Mouse (Mus musculus) neural tube, embryonic 13.5 days (tissue): ENCODE measurements around the gene Mprip. TPM values are rescaled to one million over a fixed set of nuclear protein-coding genes. Genes with fewer than 3 reads are reported as not detected.

Source experiments
- ATAC-seq: fragments of 200-750 bp; cut with Nextera tagmentation; 2 replicates; pipeline ENCODE4 v1.8.0; 2017; ENCODE audit warnings: low read depth, mild to moderate bottlenecking, moderate TSS enrichment, moderate library complexity
- H3K27ac ChIP-seq: fragments of 300-500 bp; sonication (generic); replicated peaks from 2 replicates; pipeline ENCODE4 v1.5.1; 2015; ENCODE audit warnings: moderate library complexity, mild to moderate bottlenecking, inconsistent platforms
- H3K27me3 ChIP-seq: fragments of 300-500 bp; sonication (generic); 2 replicates; pipeline ENCODE4 v1.6.1; 2015; ENCODE audit warnings: mild to moderate bottlenecking, inconsistent platforms
- H3K36me3 ChIP-seq: fragments of 300-500 bp; sonication (generic); 2 replicates; pipeline ENCODE4 v1.6.1; 2015; ENCODE audit warnings: mild to moderate bottlenecking, inconsistent platforms
- H3K4me1 ChIP-seq: fragments of 300-500 bp; sonication (generic); replicated peaks from 2 replicates; pipeline ENCODE4 v1.6.1; 2015; ENCODE audit warnings: inconsistent platforms
- H3K4me2 ChIP-seq: fragments of 300-500 bp; sonication (generic); 2 replicates; pipeline ENCODE4 v1.6.1; 2015; ENCODE audit warnings: inconsistent platforms, mild to moderate bottlenecking, moderate library complexity
- H3K4me3 ChIP-seq: fragments of 300-500 bp; sonication (generic); 2 replicates; pipeline ENCODE4 v1.5.1; 2015; ENCODE audit warnings: mild to moderate bottlenecking, inconsistent platforms
- H3K9ac ChIP-seq: fragments of 300-500 bp; sonication (generic); 2 replicates; pipeline ENCODE4 v1.6.1; 2015; ENCODE audit warnings: moderate library complexity, mild to moderate bottlenecking, inconsistent platforms
- H3K9me3 ChIP-seq: fragments of 300-500 bp; sonication (generic); 2 replicates; pipeline ENCODE4 v1.6.1; 2016; ENCODE audit warnings: inconsistent platforms
- WGBS: fragments of 180-500 bp; shearing (Covaris S2); methylation state at CpG from one replicate; pipeline ENCODE4 v1.1.7; 2015; 5-methylcytosine and 5-hydroxymethylcytosine counted together
- polyA plus RNA-seq: library from polyadenylated mRNA; unstranded; fragments of >200 nt; fragmentation: Nextera tagmentation; extraction: Ambion mirVana; gene quantifications from 2 replicates; pipeline ENCODE4 v1.2.1, GENCODE M21; 2015

The Mprip gene
- polyA plus RNA-seq, 1 experiment from 2014 or later, result 73.5 TPM

- Histone ChIP-seq H3K36me3 (peaks cover 98% of the 10 kb centered on the region), H3K4me2 (no peak overlapping the region), H3K4me3 (no peak overlapping the region), H3K4me1 (no peaks in the 10 kb centered on the region), H3K9ac (no peak overlapping the region), H3K9me3 (no peaks in the 10 kb centered on the region), H3K27me3 (no peaks in the 10 kb centered on the region), H3K27ac (no peak overlapping the region)
- no peak for ATAC-seq
- WGBS, result 95% methylated on average over 10 of the region's 10 CpGs
Observed at GRCm38 (mm10) chr11:59800412-59800811, 139.3 kb downstream of the Mprip start.

DNA sequence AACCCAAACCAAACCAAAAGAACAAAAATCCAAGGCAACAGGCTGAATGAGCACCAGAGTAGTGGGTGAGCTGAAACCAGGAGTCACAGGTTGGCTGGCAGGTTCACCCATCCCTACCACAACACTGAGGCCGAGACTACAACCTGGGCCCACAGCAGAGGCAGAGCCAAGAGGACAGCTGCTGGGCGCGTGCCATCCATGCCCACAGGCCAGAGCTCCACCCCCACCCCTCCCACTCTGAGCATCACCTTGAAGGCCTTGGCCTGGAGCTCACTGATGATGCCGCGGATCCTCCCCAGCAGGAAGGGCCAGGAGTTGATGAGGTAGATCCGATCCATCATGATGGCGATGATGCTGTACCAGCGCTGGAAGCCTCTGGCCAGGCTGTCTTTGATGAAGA, 140.8 kb downstream of the Mprip start:
- 97% methylated on average over 8 of the region's 8 CpGs for WGBS
- Histone ChIP-seq H3K9me3 (no peaks in the 10 kb centered on the region), H3K27me3 (no peaks in the 10 kb centered on the region), H3K9ac (no peak overlapping the region), H3K27ac (no peak overlapping the region), H3K4me2 (no peak overlapping the region), H3K36me3 (peaks cover 98% of the 10 kb centered on the region), H3K4me3 (no peak overlapping the region), H3K4me1 (no peaks in the 10 kb centered on the region)
- no peak for ATAC-seq

- Histone ChIP-seq H3K4me3 (no peak overlapping the region), H3K27me3 (no peaks in the 10 kb centered on the region), H3K4me1 (peaks cover 7% of the 10 kb centered on the region), H3K36me3 (peaks cover 93% of the 10 kb centered on the region), H3K9ac (no peak overlapping the region), H3K4me2 (no peak overlapping the region), H3K9me3 (no peaks in the 10 kb centered on the region), H3K27ac (no peak overlapping the region)
- no peak for ATAC-seq
- WGBS, result 89% methylated on average over 14 of the region's 14 CpGs
Observed at GRCm38 (mm10) chr11:59803516-59803915, 142.4 kb downstream of the Mprip start.

- Histone ChIP-seq H3K36me3 (peaks cover 83% of the 10 kb centered on the region), H3K27me3 (no peaks in the 10 kb centered on the region), H3K27ac (no peak overlapping the region), H3K4me2 (no peak overlapping the region), H3K4me3 (no peak overlapping the region), H3K9ac (no peak overlapping the region), H3K9me3 (no peaks in the 10 kb centered on the region), H3K4me1 (peaks cover 15% of the 10 kb centered on the region)
- 96% methylated on average over 22 of the region's 22 CpGs for WGBS
- no peak for ATAC-seq
Observed at GRCm38 (mm10) chr11:59804409-59805110, 143.5 kb downstream of the Mprip start.

DNA sequence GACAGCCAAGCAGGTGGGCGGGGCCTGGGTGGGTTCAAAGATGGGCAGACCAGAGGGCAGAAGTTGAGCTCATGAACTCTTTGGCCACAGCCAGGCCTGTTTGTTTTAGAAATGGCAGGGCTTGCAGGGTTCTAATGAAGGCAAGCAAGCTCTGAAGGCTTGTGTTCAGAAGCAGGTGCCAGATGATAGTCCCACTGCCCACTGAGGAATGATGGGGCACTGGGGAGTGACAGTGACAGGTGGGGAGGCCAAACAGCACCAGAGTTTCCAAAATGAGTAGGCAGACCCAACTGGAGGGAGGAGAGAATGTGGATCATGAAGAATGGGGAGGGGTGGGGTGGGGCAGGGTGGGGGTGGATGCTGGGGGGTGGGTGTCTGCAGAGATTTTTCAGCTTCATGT, 144.2 kb downstream of the Mprip start:
- Histone ChIP-seq H3K9ac (no peak overlapping the region), H3K27ac (no peak overlapping the region), H3K4me3 (no peak overlapping the region), H3K4me1 (peaks cover 15% of the 10 kb centered on the region), H3K27me3 (no peaks in the 10 kb centered on the region), H3K9me3 (no peaks in the 10 kb centered on the region), H3K4me2 (no peak overlapping the region), H3K36me3 (peaks cover 76% of the 10 kb centered on the region)
- WGBS, result 93% methylated on average over 1 of the region's 1 CpGs
- ATAC-seq, result no peak

DNA sequence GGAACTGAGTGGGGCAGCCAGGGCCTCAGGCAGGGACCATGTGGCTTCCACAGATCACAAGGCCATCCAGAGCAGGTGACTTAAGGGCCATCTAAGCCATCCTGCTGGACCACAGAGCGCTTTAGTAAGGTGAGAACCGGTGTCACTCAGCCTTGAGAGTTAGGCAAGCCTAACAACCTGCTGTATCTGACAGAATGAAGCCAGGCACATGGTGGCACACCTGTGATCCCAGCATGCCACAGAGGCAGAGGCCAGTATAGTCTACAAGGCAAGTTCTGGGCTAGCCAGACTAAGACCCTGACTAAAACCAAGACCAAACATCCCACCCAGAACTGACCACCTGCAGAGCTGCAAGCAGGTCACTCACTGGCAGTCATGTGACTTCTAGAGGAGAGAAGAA, 144.6 kb downstream of the Mprip start:
- no peak for ATAC-seq
- peaks cover 17% of the 10 kb centered on the region for H3K4me1 ChIP-seq
- no peak overlapping the region for H3K9ac ChIP-seq
- H3K27ac ChIP-seq, result no peak overlapping the region
- 92% methylated on average over 2 of the region's 2 CpGs for WGBS
- no peak overlapping the region for H3K4me2 ChIP-seq
- peaks cover 72% of the 10 kb centered on the region for H3K36me3 ChIP-seq
- no peak overlapping the region for H3K4me3 ChIP-seq
- no peaks in the 10 kb centered on the region for H3K9me3 ChIP-seq
- no peaks in the 10 kb centered on the region for H3K27me3 ChIP-seq

DNA sequence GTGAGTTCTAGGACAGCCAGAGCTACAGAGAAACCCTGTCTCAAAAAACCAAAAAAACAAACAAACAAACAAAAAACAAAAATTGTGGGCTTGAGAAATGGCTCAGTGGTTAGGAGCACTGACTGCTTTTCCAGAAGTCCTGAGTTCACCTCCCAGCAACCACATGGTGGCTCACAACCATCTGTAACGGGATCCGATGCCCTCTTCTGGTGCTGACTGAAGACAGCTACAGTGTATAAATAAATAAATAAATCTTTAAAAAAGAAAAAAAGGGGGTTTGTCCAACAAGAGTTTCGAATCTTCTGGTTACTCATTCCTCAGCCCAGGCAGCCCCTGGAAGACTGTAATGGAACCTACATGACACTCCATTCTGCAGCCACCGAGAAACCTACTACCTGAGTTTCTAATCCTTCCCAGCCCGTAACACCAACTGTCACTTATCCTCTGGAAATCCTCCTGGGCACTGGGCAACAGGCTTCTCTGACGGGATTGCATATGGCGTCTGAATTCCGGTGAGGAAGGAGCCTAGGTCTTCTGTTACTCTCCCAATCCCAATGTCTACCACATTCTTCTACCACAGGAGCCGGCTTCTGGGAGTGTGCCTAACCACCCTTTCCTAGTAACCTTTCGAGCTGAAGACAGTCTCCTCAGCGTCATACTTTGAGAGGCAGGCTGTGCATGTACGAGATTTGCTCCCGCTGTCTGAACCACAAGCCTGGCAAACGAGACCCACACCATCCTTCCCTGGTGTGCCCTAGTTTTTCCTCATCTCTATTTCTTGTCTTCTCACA, 147.3 kb downstream of the Mprip start:
- H3K9me3 ChIP-seq, result no peaks in the 10 kb centered on the region
- H3K9ac ChIP-seq, result peak overlapping the region; percentile 88
- H3K36me3 ChIP-seq, result peaks cover 45% of the 10 kb centered on the region
- H3K4me2 ChIP-seq, result peak overlapping the region; percentile 84
- H3K4me1 ChIP-seq, result peaks cover 20% of the 10 kb centered on the region
- peak overlapping the region; percentile 63 for H3K4me3 ChIP-seq
- no peak overlapping the region for H3K27ac ChIP-seq
- WGBS, result 71% methylated on average over 14 of the region's 14 CpGs
- ATAC-seq, result no peak
- no peaks in the 10 kb centered on the region for H3K27me3 ChIP-seq

- Histone ChIP-seq H3K9me3 (no peaks in the 10 kb centered on the region), H3K36me3 (peaks cover 37% of the 10 kb centered on the region), H3K4me3 (peak overlapping the region; percentile 63), H3K4me2 (peak overlapping the region; percentile 84), H3K27me3 (no peaks in the 10 kb centered on the region), H3K4me1 (peaks cover 20% of the 10 kb centered on the region), H3K27ac (peak overlapping the region; percentile 98), H3K9ac (peak overlapping the region; percentile 88)
- WGBS, result under 1% methylated on average over 15 of the region's 15 CpGs
- ATAC-seq, result peak; percentile 6
Observed at GRCm38 (mm10) chr11:59809071-59809669, 148.1 kb downstream of the Mprip start.

DNA sequence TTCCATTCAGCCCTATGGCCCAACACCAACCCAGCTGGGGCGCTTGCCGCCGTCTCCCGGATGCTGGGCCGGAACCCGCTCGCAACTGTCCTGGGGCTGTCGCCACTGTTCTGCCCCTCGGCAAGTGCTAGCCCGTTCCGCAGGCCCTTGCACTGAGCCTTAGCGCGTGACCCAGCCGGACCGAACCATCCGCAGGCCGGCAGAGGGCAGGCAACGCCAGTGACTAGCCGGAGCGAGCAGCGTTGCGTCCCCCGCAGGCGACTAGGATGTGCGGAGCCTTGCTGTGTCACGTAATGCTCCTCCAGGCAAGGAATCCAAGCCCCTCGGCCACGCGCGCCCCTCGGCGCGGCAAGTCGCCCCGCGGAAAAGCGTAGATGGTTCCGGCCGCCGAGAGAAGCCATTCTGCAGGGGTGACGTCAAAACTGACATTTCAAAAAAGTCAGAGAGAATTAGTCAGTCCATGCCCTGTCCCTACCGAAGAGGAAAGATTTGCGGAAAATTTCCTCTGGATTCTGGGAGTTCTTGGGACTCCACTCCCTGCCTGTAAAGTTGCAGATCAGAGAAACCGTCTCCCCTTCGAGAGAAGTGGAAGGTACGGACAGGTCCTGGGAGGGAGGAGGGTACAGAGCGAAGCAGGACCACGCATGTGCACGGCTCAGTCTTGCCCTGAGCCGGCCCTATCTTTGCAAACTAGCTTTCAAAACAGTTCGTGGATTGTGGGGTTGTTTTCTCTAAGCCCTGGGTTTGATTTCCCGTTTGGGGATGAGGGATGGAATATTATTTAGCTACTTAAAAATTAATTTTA, 148.8 kb downstream of the Mprip start, which contains the start of gene Flcn:
Gene Flcn, minus strand, starts transcription at position 347 of the 805 bp plus-strand sequence.
- ATAC-seq, result peak; percentile 98
- H3K4me3 ChIP-seq, result peak within 1 kb of the TSS; percentile 63
- peak within 1 kb of the TSS; percentile 84 for H3K4me2 ChIP-seq
- WGBS, result under 1% methylated on average over 52 of the region's 52 CpGs
- no peaks in the 10 kb centered on the region for H3K27me3 ChIP-seq
- H3K27ac ChIP-seq, result peak within 1 kb of the TSS; percentile 98
- peaks cover 20% of the 10 kb centered on the region for H3K4me1 ChIP-seq
- H3K9me3 ChIP-seq, result no peaks in the 10 kb centered on the region
- peaks cover 30% of the 10 kb centered on the region for H3K36me3 ChIP-seq
- H3K9ac ChIP-seq, result peak within 1 kb of the TSS; percentile 88

- Histone ChIP-seq H3K27me3 (no peaks in the 10 kb centered on the region), H3K9me3 (no peaks in the 10 kb centered on the region), H3K9ac (peak overlapping the region; percentile 88), H3K27ac (peak overlapping the region; percentile 98), H3K4me1 (peaks cover 20% of the 10 kb centered on the region), H3K4me3 (peak overlapping the region; percentile 63), H3K36me3 (peaks cover 27% of the 10 kb centered on the region), H3K4me2 (peak overlapping the region; percentile 84)
- WGBS, result 66% methylated on average over 14 of the region's 14 CpGs
- ATAC-seq, result peak; percentile 3; the same call in 1 of the 2 replicates
Observed at GRCm38 (mm10) chr11:59810480-59811158, 149.5 kb downstream of the Mprip start.

DNA sequence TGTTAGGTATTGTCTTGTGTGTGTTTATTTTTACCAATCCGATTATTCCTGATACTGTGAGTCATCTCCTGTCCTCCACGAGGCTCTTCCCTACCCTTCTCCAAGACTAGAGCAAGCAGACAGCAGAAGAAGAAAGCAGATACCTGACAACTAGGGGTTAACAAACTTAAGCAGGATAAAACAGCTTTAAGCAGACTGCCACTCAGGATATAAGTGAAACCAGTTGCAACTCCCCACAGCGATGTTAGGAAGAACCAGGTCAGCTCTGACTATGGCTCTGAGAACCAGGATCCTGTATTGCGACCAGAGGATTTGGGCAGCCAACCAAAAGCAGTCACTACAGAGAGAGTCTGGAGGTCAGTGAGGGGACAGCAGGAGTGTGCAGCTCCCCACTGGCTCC, 150.1 kb downstream of the Mprip start:
- H3K27me3 ChIP-seq, result no peaks in the 10 kb centered on the region
- H3K27ac ChIP-seq, result no peak overlapping the region
- no peak for ATAC-seq
- H3K4me3 ChIP-seq, result no peak overlapping the region
- 78% methylated on average over 4 of the region's 4 CpGs for WGBS
- no peak overlapping the region for H3K4me2 ChIP-seq
- H3K4me1 ChIP-seq, result peaks cover 20% of the 10 kb centered on the region
- no peak overlapping the region; the same call in 1 of the 2 replicates for H3K9ac ChIP-seq
- H3K36me3 ChIP-seq, result peaks cover 27% of the 10 kb centered on the region
- no peaks in the 10 kb centered on the region for H3K9me3 ChIP-seq
